Mouse (Mus musculus) forebrain, embryonic 16.5 days (tissue): ENCODE data around the gene Negr1. TPM values are rescaled to one million over a fixed set of nuclear protein-coding genes. Genes with fewer than 3 reads are reported as not detected.

Experiments
- ATAC-seq: fragments of 200-750 bp; cut with Nextera tagmentation; 2 replicates; pipeline ENCODE4 v1.8.0; 2017; ENCODE audit warnings: mild to moderate bottlenecking, moderate library complexity
- H3K27ac ChIP-seq: fragments of 300-500 bp; sonication (generic); 2 replicates; pipeline ENCODE4 v1.5.1; 2014; ENCODE audit warnings: low read length, control low read depth
- H3K27me3 ChIP-seq: fragments of 300-500 bp; sonication (generic); replicated peaks from 2 replicates; pipeline ENCODE4 v1.6.1; 2014; ENCODE audit warnings: low read length; ENCODE audit not compliant: control insufficient read depth, insufficient read depth
- H3K36me3 ChIP-seq: fragments of 300-500 bp; sonication (generic); 2 replicates; pipeline ENCODE4 v1.6.1; 2014; ENCODE audit not compliant: control insufficient read depth, insufficient read depth
- H3K4me1 ChIP-seq: fragments of 300-500 bp; sonication (generic); replicated peaks from 2 replicates; pipeline ENCODE4 v1.6.1; 2014; ENCODE audit warnings: low read length; ENCODE audit not compliant: control insufficient read depth, insufficient read depth
- H3K4me2 ChIP-seq: fragments of 300-500 bp; sonication (generic); 2 replicates; pipeline ENCODE4 v1.6.1; 2014; ENCODE audit warnings: mild to moderate bottlenecking, low read length, control low read depth
- H3K4me3 ChIP-seq: fragments of 300-500 bp; sonication (generic); replicated peaks from 2 replicates; pipeline ENCODE4 v1.5.1; 2014; ENCODE audit warnings: mild to moderate bottlenecking, low read length, control low read depth
- H3K9ac ChIP-seq: fragments of 300-500 bp; sonication (generic); replicated peaks from 2 replicates; pipeline ENCODE4 v1.6.1; 2014; ENCODE audit warnings: low read depth, low read length, control low read depth
- H3K9me3 ChIP-seq: fragments of 300-500 bp; sonication (generic); 2 replicates; pipeline ENCODE4 v1.6.1; 2016; ENCODE audit warnings: low read length; ENCODE audit not compliant: control insufficient read depth
- WGBS: fragments of 180-500 bp; shearing (Covaris S2); extraction: QIAGEN DNeasy Blood & Tissue Kit; methylation state at CpG from one replicate; pipeline ENCODE4 v1.1.7; 2014; 5-methylcytosine and 5-hydroxymethylcytosine counted together
- polyA plus RNA-seq: library from polyadenylated mRNA; unstranded; fragments of >200 nt; fragmentation: Nextera tagmentation; extraction: Ambion mirVana; gene quantifications from 2 replicates; pipeline ENCODE4 v1.2.1, GENCODE M21; 2015

Negr1 gene
- polyA plus RNA-seq, 1 experiment from 2014 or later: 44.7 TPM

DNA sequence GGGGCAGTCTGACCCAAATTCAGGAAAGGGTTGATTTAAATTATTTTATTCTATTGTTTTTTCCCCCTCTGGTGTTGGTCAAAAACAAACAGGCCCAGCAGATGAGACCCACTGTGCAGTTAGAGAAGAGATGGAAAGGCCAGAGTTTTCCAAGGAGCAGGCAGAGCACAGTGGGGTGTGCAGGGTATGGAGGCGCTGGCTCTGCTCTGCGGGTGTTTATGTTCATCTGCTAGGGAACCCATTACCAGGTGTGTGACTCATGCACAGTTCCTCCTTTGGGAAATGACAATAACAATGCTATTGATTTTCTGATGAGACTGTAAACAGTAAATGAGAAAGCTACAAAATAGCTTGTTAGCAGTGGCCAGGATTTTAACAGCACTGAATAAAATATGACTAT is 210.0 kb downstream of the Negr1 start:
- H3K27me3 ChIP-seq: no peaks in the 10 kb centered on the region
- 82% methylated on average over 2 of the region's 2 CpGs for WGBS
- no peak overlapping the region for H3K4me3 ChIP-seq
- H3K4me1 ChIP-seq: peaks cover 1% of the 10 kb centered on the region; the same call in 1 of the 2 replicates
- no peak overlapping the region for H3K27ac ChIP-seq
- H3K4me2 ChIP-seq: no peak overlapping the region
- no peaks in the 10 kb centered on the region for H3K9me3 ChIP-seq
- no peak overlapping the region for H3K9ac ChIP-seq
- no peaks in the 10 kb centered on the region for H3K36me3 ChIP-seq
- ATAC-seq: no peak

DNA sequence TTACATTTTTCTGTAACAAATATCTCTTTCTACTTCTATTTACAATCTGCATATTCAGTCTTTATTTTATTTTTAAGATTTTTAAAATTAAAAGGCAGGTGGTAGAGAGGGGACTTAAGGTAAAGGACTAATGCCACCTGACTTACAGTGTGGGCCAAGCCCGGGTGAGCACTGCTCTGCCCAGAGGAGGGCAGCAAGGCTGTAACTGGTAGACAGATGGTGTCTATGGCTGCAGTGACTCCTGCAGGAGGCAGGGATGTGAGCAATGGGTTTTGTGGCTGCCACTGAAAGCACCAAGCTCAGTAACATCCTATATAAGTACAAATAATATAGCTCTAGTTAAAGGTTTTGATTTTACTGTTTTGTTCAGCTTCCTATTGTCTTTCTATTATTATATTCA is 210.5 kb downstream of the Negr1 start:
- no peaks in the 10 kb centered on the region for H3K36me3 ChIP-seq
- no peak overlapping the region for H3K9ac ChIP-seq
- no peak overlapping the region for H3K4me3 ChIP-seq
- WGBS: 58% methylated on average over 1 of the region's 1 CpGs
- H3K9me3 ChIP-seq: no peaks in the 10 kb centered on the region
- H3K27ac ChIP-seq: no peak overlapping the region
- no peaks in the 10 kb centered on the region for H3K27me3 ChIP-seq
- H3K4me2 ChIP-seq: no peak overlapping the region
- H3K4me1 ChIP-seq: no peaks in the 10 kb centered on the region
- peak; percentile 77 for ATAC-seq

DNA sequence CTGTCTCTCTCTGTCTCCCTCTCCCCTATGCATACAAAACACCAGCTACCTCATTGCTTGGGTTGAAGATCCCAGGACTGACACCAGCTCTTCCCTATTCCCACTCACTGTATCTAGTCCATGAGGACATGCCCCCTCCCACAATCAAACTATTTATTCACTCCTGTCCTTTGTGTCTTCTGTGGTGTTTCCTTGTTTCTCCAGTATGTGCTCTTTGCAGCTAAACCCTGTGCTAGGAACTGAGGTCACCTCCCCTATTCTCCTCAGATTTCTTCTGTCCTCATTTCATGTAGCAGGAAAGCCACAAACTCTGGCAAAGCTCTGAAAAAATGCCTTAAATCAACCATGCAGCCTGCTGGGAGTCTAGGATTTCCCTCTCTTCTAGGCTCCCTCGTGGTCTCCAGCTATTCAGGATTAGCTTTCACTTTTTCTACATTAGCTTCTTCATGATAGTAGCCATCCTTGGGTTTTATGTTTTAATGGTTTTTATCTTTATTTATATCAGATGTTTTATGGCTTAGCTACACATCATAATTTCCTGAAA is 222.8 kb downstream of the Negr1 start:
- no peak overlapping the region for H3K4me2 ChIP-seq
- no peak overlapping the region for H3K4me3 ChIP-seq
- no peaks in the 10 kb centered on the region for H3K4me1 ChIP-seq
- no peaks in the 10 kb centered on the region for H3K27me3 ChIP-seq
- no peaks in the 10 kb centered on the region for H3K9me3 ChIP-seq
- no peak overlapping the region for H3K27ac ChIP-seq
- ATAC-seq: no peak
- no peak overlapping the region for H3K9ac ChIP-seq
- 52% methylated on average over 1 of the region's 1 CpGs for WGBS
- H3K36me3 ChIP-seq: no peaks in the 10 kb centered on the region

DNA sequence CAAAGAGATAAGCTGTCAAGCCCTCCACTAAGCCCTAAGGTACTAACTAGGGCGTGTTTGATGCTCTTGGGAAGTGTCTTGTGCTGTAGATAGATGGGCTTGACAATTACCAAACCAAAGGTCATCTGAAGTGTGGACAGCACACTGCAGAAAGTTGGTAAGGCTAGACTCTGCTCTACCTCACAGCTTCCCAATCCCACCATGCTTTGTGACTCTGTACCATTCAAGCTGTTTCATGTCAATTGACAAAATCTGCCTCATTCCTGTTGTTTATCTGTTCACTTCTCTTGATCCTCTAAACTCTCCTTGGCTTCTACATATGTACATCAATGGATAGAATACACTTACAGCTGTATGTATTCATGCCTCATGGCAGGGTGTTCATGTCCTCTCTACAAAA is 224.8 kb downstream of the Negr1 start:
- Histone ChIP-seq H3K9me3 (no peaks in the 10 kb centered on the region), H3K27ac (no peak overlapping the region), H3K27me3 (no peaks in the 10 kb centered on the region), H3K4me3 (no peak overlapping the region), H3K4me2 (no peak overlapping the region), H3K9ac (no peak overlapping the region), H3K36me3 (no peaks in the 10 kb centered on the region), H3K4me1 (no peaks in the 10 kb centered on the region)
- ATAC-seq: no peak
- 81% methylated on average over 1 of the region's 1 CpGs for WGBS

DNA sequence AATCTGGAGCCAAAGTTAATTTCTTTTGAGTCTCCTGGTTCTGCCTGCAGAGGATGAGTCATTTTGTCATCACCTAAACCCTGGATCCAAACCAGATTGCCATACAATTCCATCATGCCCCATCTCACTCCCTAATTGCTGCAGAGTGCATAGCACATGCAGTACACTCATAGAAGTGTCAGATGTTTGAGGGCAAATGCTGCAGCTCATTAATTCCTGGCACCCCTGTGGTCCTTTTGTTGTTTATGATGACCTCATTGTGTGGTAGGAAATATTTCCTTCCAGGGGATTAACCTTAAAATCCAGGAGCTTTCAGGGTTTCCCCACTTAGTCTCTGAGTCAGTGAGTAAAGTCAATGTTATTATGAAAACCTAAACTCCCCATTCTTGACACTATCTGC is 229.6 kb downstream of the Negr1 start:
- Histone ChIP-seq H3K9ac (no peak overlapping the region), H3K4me3 (no peak overlapping the region), H3K9me3 (no peaks in the 10 kb centered on the region), H3K4me1 (peaks cover 5% of the 10 kb centered on the region), H3K27me3 (no peaks in the 10 kb centered on the region), H3K27ac (no peak overlapping the region), H3K4me2 (no peak overlapping the region), H3K36me3 (no peaks in the 10 kb centered on the region)
- ATAC-seq: no peak

DNA sequence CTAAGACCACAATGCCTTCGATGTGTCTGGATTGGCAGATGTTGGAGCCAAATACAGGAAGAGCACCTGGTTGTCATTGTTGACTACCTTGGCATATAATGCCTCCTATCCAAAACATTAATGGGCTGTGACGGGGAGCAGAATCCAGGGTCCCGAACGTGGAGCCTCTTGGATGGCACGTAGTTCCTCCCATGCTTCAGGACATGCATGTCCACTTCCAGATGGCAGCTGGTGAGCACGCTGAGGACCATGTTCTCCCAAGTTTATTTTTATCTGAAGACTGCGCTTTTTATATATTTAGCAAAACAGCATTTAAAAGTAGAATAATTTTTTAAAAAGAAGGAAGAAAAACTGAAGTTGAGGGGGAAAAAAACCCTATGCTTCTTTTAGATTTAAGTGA is 231.1 kb downstream of the Negr1 start:
- Histone ChIP-seq H3K9ac (no peak overlapping the region), H3K4me2 (no peak overlapping the region), H3K27ac (no peak overlapping the region), H3K36me3 (no peaks in the 10 kb centered on the region), H3K4me1 (peaks cover 7% of the 10 kb centered on the region), H3K27me3 (no peaks in the 10 kb centered on the region), H3K9me3 (no peaks in the 10 kb centered on the region), H3K4me3 (no peak overlapping the region)
- no peak for ATAC-seq
- 93% methylated on average over 7 of the region's 7 CpGs for WGBS

DNA sequence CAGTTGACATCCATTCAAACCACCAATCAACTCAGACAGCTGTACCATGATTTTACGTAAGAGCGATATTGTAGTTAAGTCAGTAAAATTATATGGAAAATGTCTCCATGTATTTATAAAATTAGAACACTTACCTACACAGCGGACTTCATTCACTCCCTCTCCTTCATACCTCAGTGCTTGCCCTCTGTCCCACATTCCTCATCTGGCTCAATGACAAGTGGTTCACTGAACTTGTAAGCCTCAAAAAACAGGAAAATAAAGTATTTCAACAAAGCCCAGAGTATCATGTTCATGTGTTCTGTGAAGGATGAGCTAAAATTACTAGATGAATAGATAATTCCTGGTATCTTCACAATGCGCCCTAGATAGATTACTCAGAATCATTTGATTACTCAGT is 232.5 kb downstream of the Negr1 start:
- no peak overlapping the region for H3K4me3 ChIP-seq
- no peaks in the 10 kb centered on the region for H3K36me3 ChIP-seq
- H3K9me3 ChIP-seq: no peaks in the 10 kb centered on the region
- no peak overlapping the region for H3K9ac ChIP-seq
- ATAC-seq: no peak
- no peaks in the 10 kb centered on the region for H3K27me3 ChIP-seq
- WGBS: 90% methylated on average over 4 of the region's 4 CpGs
- H3K27ac ChIP-seq: no peak overlapping the region
- peaks cover 7% of the 10 kb centered on the region for H3K4me1 ChIP-seq
- H3K4me2 ChIP-seq: no peak overlapping the region

DNA sequence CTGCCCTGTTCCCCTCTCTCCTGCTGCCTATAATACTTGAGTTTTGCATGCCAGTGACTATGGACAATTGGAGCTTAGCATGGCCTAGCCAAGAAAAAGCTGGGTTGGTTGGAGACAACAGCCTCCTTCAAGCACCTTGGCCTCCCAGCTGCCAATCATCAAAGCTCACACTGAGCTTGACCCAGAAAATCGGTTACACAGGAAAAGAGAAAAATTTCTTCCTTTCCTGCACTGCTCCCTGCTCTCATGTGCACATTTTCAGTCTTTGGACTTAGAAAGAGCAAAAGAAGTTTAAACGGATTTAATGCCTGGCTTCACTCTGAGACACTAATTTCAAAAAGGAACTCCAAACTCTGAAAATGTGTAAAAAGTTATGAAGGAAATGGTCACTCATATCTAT is 233.0 kb downstream of the Negr1 start:
- no peak for ATAC-seq
- 26% methylated on average over 2 of the region's 2 CpGs for WGBS
- Histone ChIP-seq H3K4me1 (peaks cover 7% of the 10 kb centered on the region), H3K36me3 (no peaks in the 10 kb centered on the region), H3K9ac (no peak overlapping the region), H3K9me3 (no peaks in the 10 kb centered on the region), H3K27me3 (no peaks in the 10 kb centered on the region), H3K4me3 (no peak overlapping the region), H3K27ac (no peak overlapping the region), H3K4me2 (no peak overlapping the region)

DNA sequence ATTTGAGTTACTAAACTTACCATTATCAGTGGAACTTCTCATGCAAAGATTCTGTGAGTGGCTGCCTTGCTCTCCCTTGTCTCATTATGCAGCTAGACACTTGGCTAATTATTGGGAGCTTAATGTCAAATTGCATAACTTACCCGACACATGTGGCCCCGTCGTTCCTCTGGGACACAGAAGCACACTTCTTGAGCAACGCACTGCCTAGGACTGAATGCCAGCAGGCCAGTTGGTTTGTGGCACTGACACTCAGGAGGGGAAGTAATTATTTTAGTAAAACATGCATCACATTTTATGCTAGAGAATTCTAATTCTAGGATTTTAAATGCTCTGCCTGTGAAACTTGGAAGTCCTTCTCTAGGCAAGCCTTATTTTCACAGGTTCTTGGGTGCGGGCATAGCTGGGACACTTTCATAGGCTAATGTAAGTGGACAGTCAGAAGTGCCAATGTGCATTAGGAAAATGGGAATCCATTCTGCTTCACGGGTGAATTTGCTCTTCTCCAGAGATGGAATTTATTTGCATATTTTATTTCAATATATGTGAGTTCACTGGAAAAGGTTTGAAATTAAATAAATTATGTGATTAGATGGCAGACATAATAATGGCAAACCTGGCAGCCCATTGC is 234.6 kb downstream of the Negr1 start:
- no peaks in the 10 kb centered on the region for H3K9me3 ChIP-seq
- no peaks in the 10 kb centered on the region for H3K27me3 ChIP-seq
- no peak overlapping the region for H3K27ac ChIP-seq
- H3K9ac ChIP-seq: no peak overlapping the region
- no peak for ATAC-seq
- no peak overlapping the region for H3K4me3 ChIP-seq
- H3K36me3 ChIP-seq: no peaks in the 10 kb centered on the region
- peaks cover 7% of the 10 kb centered on the region for H3K4me1 ChIP-seq
- no peak overlapping the region for H3K4me2 ChIP-seq
- WGBS: 30% methylated on average over 6 of the region's 6 CpGs

DNA sequence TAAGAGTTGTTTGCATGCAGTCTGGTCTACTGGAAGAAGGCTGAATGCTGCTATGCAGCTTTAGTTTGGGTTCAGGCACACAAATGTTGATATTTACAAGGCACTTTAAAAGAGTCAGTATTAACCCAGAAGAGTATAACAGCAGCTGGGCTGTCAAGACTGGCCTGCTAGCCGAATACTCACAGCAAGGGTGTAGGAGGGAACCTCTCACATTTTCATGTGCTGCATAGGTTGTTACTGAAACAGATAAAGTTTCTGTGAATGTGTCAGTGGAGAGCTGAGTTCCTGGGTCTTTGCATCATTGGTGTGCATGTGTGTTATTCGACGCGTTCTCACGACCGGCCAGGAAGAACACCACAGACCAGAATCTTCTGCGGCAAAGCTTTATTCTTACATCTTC is 237.6 kb downstream of the Negr1 start:
- no peak overlapping the region for H3K27ac ChIP-seq
- H3K4me2 ChIP-seq: no peak overlapping the region
- H3K9ac ChIP-seq: no peak overlapping the region
- peaks cover 7% of the 10 kb centered on the region for H3K4me1 ChIP-seq
- ATAC-seq: no peak
- H3K9me3 ChIP-seq: no peaks in the 10 kb centered on the region
- 93% methylated on average over 7 of the region's 7 CpGs for WGBS
- no peaks in the 10 kb centered on the region for H3K27me3 ChIP-seq
- no peaks in the 10 kb centered on the region for H3K36me3 ChIP-seq
- H3K4me3 ChIP-seq: no peak overlapping the region
